In the genomic region with DNA sequence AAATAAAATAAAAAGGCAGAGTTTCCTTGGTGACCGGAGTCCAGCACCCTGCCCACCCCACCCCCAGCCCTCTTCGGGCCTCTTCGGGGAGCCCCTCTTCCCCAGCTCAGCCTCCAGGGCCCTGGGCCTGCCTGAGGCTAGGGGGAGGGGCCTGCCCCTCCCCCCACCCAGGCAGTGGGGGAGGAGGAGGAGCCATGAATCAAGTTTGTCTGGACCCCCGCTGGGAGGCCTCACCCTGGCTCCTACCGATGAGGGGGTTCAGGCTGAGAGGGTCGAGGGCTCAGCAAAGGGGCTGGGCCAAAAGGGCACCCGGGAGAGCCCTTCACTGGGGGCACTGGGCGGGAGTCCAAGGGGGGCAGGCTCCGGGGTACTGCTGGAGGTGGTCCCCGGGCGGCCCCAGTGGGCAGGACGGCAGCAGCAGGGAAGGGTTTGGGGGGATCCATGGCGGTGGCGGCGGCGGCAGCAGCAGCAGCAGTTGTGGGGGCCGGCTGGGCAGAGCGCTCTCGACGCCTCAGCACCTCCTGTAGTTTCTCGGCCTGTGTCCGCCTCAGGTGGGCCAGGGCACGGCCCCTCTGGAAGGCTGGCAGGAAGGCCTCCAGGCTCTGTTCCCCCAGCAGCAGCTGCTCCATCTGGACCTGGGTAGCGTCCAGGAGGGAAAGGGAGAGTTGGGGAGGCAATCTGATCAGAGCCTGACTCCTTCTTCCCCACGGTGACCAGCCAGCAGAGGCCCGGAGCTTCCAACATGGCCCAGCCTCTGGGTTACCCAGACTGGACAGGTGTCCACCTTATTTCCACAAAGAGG, we compare ENCODE assay signal across 9 mouse cellular contexts. TPM values are rescaled to one million over a fixed set of nuclear protein-coding genes. Genes with fewer than 3 reads are reported as not detected.
DNase-seq lines count a peak whose midpoint lies in the region; ATAC-seq and TF ChIP-seq lines count a peak whose summit lies in the region.
"Had no signal": no experiment of that assay in that cellular context is flagged by ENCODE, and none has a peak within 500 bp of the region (broad histone marks: within the 10 kb centered on the region; RNA-seq: fewer than 3 reads in every experiment).

No protein-coding gene starts in this region.

- 0 out of 2 replicates have a peak, but pooled peaks have one; percentile 52 for TF ChIP-seq EP300 in ES-Bruce4 (IDR thresholded peaks at IDR 0.05; ENCODE audit: insufficient read depth, low read depth, low read length)

- no peak for TF ChIP-seq CTCF in ES-Bruce4 (IDR thresholded peaks at IDR 0.05; ENCODE audit: low read depth, low read length)

- no peak for ATAC-seq in kidney, embryonic 16.5 days (ENCODE audit: low FRiP score, low TSS enrichment)
- no peak for ATAC-seq in intestine, embryonic 15.5 days
- no peak for ATAC-seq in erythroid progenitor cell, adult 5-6 weeks (replicated peaks; ENCODE audit: low FRiP score, poor library complexity, severe bottlenecking)

- DNase-seq in embryo, embryonic 11 days: peak; percentile 38
- DNase-seq in embryo, embryonic 10 days (ENCODE audit: low spot score): no peak
- DNase-seq in kidney, adult 18-20 months: no peak
- DNase-seq in frontal cortex, postnatal 25 days (ENCODE audit: low spot score in 2 of 2): no peak
- DNase-seq: B cell, adult 2 months had no signal

- H3K4me2 ChIP-seq in kidney, embryonic 16.5 days (replicated peaks; ENCODE audit: low read depth, low read length): peak overlapping the region; percentile 17; the same call in 1 of the 2 replicates
- H3K4me2 ChIP-seq in intestine, embryonic 15.5 days (replicated peaks): peak overlapping the region; percentile 12

- no peak for TF ChIP-seq POLR2A in ES-Bruce4 (IDR thresholded peaks at IDR 0.05; ENCODE audit: insufficient read depth, low read length)

- H3K36me3 ChIP-seq in kidney, embryonic 16.5 days (ENCODE audit: insufficient read depth, low read length): peaks cover 9% of the 10 kb centered on the region
- H3K36me3 ChIP-seq in ES-Bruce4 (ENCODE audit: control insufficient read depth, insufficient read depth, low read length, poor library complexity, severe bottlenecking): no peaks in the 10 kb centered on the region
- no peaks in the 10 kb centered on the region for H3K36me3 ChIP-seq in intestine, embryonic 15.5 days

- no peak overlapping the region for H3K4me3 ChIP-seq in kidney, embryonic 16.5 days (ENCODE audit: low read length)
- no peak overlapping the region; the same call in 1 of the 2 replicates for H3K4me3 ChIP-seq in ES-Bruce4 (ENCODE audit: low read depth, low read length)
- no peak overlapping the region for H3K4me3 ChIP-seq in intestine, embryonic 15.5 days (replicated peaks)

- peak overlapping the region; percentile 42 for H3K9ac ChIP-seq in kidney, embryonic 16.5 days (replicated peaks; ENCODE audit: low read length)
- peak overlapping the region; percentile 37 for H3K9ac ChIP-seq in ES-Bruce4 (ENCODE audit: low read depth, poor library complexity, severe bottlenecking)
- H3K9ac ChIP-seq in intestine, embryonic 15.5 days: peak overlapping the region; percentile 11; the same call in 1 of the 2 replicates

- no peaks in the 10 kb centered on the region for H3K9me3 ChIP-seq in kidney, embryonic 16.5 days (ENCODE audit: low read length)
- H3K9me3 ChIP-seq in ES-Bruce4 (replicated peaks; ENCODE audit: control insufficient read depth, insufficient read depth, low read length, poor library complexity, severe bottlenecking): no peaks in the 10 kb centered on the region
- no peaks in the 10 kb centered on the region; the same call in 1 of the 2 replicates for H3K9me3 ChIP-seq in intestine, embryonic 15.5 days

- H3K27ac ChIP-seq in kidney, embryonic 16.5 days (ENCODE audit: low read length): no peak overlapping the region
- H3K27ac ChIP-seq in ES-Bruce4 (ENCODE audit: insufficient read depth, low read length): no peak overlapping the region
- no peak overlapping the region for H3K27ac ChIP-seq in intestine, embryonic 15.5 days

- 19% methylated on average over 22 of the region's 26 CpGs for WGBS in kidney, embryonic 16.5 days
- 35% methylated on average over 26 of the region's 26 CpGs for WGBS in intestine, embryonic 15.5 days

- no peaks in the 10 kb centered on the region for H3K27me3 ChIP-seq in kidney, embryonic 16.5 days (ENCODE audit: insufficient read depth, low read length)
- H3K27me3 ChIP-seq in ES-Bruce4 (ENCODE audit: control insufficient read depth, insufficient read depth, low read length, poor library complexity, severe bottlenecking): no peaks in the 10 kb centered on the region
- H3K27me3 ChIP-seq in intestine, embryonic 15.5 days (replicated peaks): no peaks in the 10 kb centered on the region

- H3K4me1 ChIP-seq in kidney, embryonic 16.5 days (ENCODE audit: insufficient read depth, low read length): peaks cover 22% of the 10 kb centered on the region
- peaks cover 11% of the 10 kb centered on the region for H3K4me1 ChIP-seq in ES-Bruce4 (ENCODE audit: control insufficient read depth, insufficient read depth, low read length)
- peaks cover 20% of the 10 kb centered on the region for H3K4me1 ChIP-seq in intestine, embryonic 15.5 days (replicated peaks)

RNA-seq across cellular contexts. Expression of gene Vps37d, which starts 4.5 kb away (rescaled TPM):
- 7.6 and 8.6 TPM in 2 replicates for polyA plus RNA-seq in kidney, embryonic 16.5 days (2015; fragmentation: Nextera tagmentation; extraction: Ambion mirVana)
- polyA plus RNA-seq in ES-Bruce4 (2011; ENCODE audit: insufficient read depth, insufficient read length, low read depth, missing spikeins): 4.2 and 5.7 TPM in 2 replicates
- 5.4 and 6.0 TPM in 2 replicates for polyA plus RNA-seq in intestine, embryonic 15.5 days (2015; fragmentation: Nextera tagmentation; extraction: Ambion mirVana)
- total RNA-seq in erythroid progenitor cell, adult 5-6 weeks (2015; ENCODE audit: low replicate concordance): not detected in 2 replicates
- total RNA-seq in erythroid progenitor cell, adult 5-6 weeks (2017; ENCODE audit: low replicate concordance): not detected in 2 replicates

RNA-seq across cellular contexts. Expression of gene Bud23, which starts 8.8 kb away (rescaled TPM):
- polyA plus RNA-seq in kidney, embryonic 16.5 days (2015; fragmentation: Nextera tagmentation; extraction: Ambion mirVana): 134 and 139 TPM in 2 replicates
- 71.1 and 102 TPM in 2 replicates for polyA plus RNA-seq in ES-Bruce4 (2011; ENCODE audit: insufficient read depth, insufficient read length, low read depth, missing spikeins)
- polyA plus RNA-seq in intestine, embryonic 15.5 days (2015; fragmentation: Nextera tagmentation; extraction: Ambion mirVana): 106 and 115 TPM in 2 replicates
- total RNA-seq in erythroid progenitor cell, adult 5-6 weeks (2015; ENCODE audit: low replicate concordance): 25.2 and 34.8 TPM in 2 replicates
- total RNA-seq in erythroid progenitor cell, adult 5-6 weeks (2017; ENCODE audit: low replicate concordance): 7.6 and 13.0 TPM in 2 replicates

RNA-seq across cellular contexts. Expression of gene Dnajc30, which starts 9.5 kb away (rescaled TPM):
- polyA plus RNA-seq in kidney, embryonic 16.5 days (2015; fragmentation: Nextera tagmentation; extraction: Ambion mirVana): 33.3 and 38.7 TPM in 2 replicates
- 7.9 and 8.0 TPM in 2 replicates for polyA plus RNA-seq in ES-Bruce4 (2011; ENCODE audit: insufficient read depth, insufficient read length, low read depth, missing spikeins)
- polyA plus RNA-seq in intestine, embryonic 15.5 days (2015; fragmentation: Nextera tagmentation; extraction: Ambion mirVana): 30.7 and 33.6 TPM in 2 replicates
- 6.5 and 21.0 TPM in 2 replicates for total RNA-seq in erythroid progenitor cell, adult 5-6 weeks (2015; ENCODE audit: low replicate concordance)
- 2.3 and 3.4 TPM in 2 replicates for total RNA-seq in erythroid progenitor cell, adult 5-6 weeks (2017; ENCODE audit: low replicate concordance)

RNA-seq across cellular contexts. Expression of gene Mlxipl, which starts 16.1 kb away (rescaled TPM):
- polyA plus RNA-seq in kidney, embryonic 16.5 days (2015; fragmentation: Nextera tagmentation; extraction: Ambion mirVana): 8.3 and 8.5 TPM in 2 replicates
- 3.8 and 4.6 TPM in 2 replicates for polyA plus RNA-seq in ES-Bruce4 (2011; ENCODE audit: insufficient read depth, insufficient read length, low read depth, missing spikeins)
- polyA plus RNA-seq in intestine, embryonic 15.5 days (2015; fragmentation: Nextera tagmentation; extraction: Ambion mirVana): 6.5 and 8.7 TPM in 2 replicates
- total RNA-seq in erythroid progenitor cell, adult 5-6 weeks (2015; ENCODE audit: low replicate concordance): 2.1 TPM in 1 of 2 replicates, not detected in the other
- total RNA-seq in erythroid progenitor cell, adult 5-6 weeks (2017; ENCODE audit: low replicate concordance): 0.39 TPM in 1 of 2 replicates, not detected in the other

RNA-seq across cellular contexts. Expression of gene Stx1a, which starts 50.3 kb away (rescaled TPM):
- polyA plus RNA-seq in kidney, embryonic 16.5 days (2015; fragmentation: Nextera tagmentation; extraction: Ambion mirVana): 13.4 and 13.5 TPM in 2 replicates
- 9.3 and 10.5 TPM in 2 replicates for polyA plus RNA-seq in ES-Bruce4 (2011; ENCODE audit: insufficient read depth, insufficient read length, low read depth, missing spikeins)
- 13.0 and 15.7 TPM in 2 replicates for polyA plus RNA-seq in intestine, embryonic 15.5 days (2015; fragmentation: Nextera tagmentation; extraction: Ambion mirVana)
- total RNA-seq in erythroid progenitor cell, adult 5-6 weeks (2015; ENCODE audit: low replicate concordance): not detected in 2 replicates
- total RNA-seq in erythroid progenitor cell, adult 5-6 weeks (2017; ENCODE audit: low replicate concordance): not detected in 2 replicates
